Mouse (Mus musculus) MEL (cell line): ENCODE measurements around the gene Hccs. TPM values are rescaled to one million over a fixed set of nuclear protein-coding genes. Genes with fewer than 3 reads are reported as not detected.

Experiments used
- DNase-seq: peaks from one replicate; pipeline ENCODE4 v3.0.0; 2011; ENCODE audit warnings: low read depth, low spot score
- H3K27ac ChIP-seq: 2 replicates; pipeline ENCODE4 v1.5.1; 2012; ENCODE audit warnings: low read depth, mild to moderate bottlenecking, control low read depth, low read length, moderate library complexity; ENCODE audit not compliant: control insufficient read depth
- H3K27me3 ChIP-seq, 2 experiments: fragments of 150-350 bp in 1 of 2; sonication (generic) in 1 of 2; 2 replicates each; pipeline ENCODE4 v1.6.1; 2012; ENCODE audit warnings: low read length in 2 of 2, mild to moderate bottlenecking in 2 of 2, improper control_type of control experiment in 1 of 2, moderate library complexity in 1 of 2; ENCODE audit not compliant: insufficient read depth in 2 of 2, control insufficient read depth in 1 of 2
- H3K36me3 ChIP-seq, 2 experiments: 2 replicates each; pipeline ENCODE4 v1.6.1; 2012 to 2014; ENCODE audit warnings: low read length in 2 of 2, improper control_type of control experiment in 1 of 2, inconsistent platforms in 1 of 2, mild to moderate bottlenecking in 1 of 2; ENCODE audit not compliant: insufficient read depth in 2 of 2, control insufficient read depth in 1 of 2
- H3K4me1 ChIP-seq, 2 experiments: fragments of 150-350 bp in 1 of 2; sonication (generic) in 1 of 2; 2 replicates each; pipeline ENCODE4 v1.6.1; 2012; ENCODE audit warnings: low read length in 2 of 2, improper control_type of control experiment in 1 of 2, mild to moderate bottlenecking in 1 of 2; ENCODE audit not compliant: insufficient read depth in 2 of 2, control insufficient read depth in 1 of 2
- H3K4me3 ChIP-seq, 2 experiments: fragments of 150-350 bp in 1 of 2; sonication (generic) in 1 of 2; 2 replicates each; pipeline ENCODE4 v1.5.1; 2012; ENCODE audit warnings: low read depth in 2 of 2, low read length in 2 of 2, mild to moderate bottlenecking in 2 of 2, moderate library complexity in 2 of 2, control low read depth in 1 of 2, improper control_type of control experiment in 1 of 2; ENCODE audit not compliant: control insufficient read depth in 1 of 2, insufficient read depth in 1 of 2
- H3K79me2 ChIP-seq: 2 replicates; pipeline ENCODE4 v1.6.1; 2012; ENCODE audit warnings: mild to moderate bottlenecking, low read length, moderate library complexity; ENCODE audit not compliant: control insufficient read depth, poor library complexity, insufficient read depth
- H3K9ac ChIP-seq: 2 replicates; pipeline ENCODE4 v1.6.1; 2012; ENCODE audit warnings: low read depth, mild to moderate bottlenecking, control low read depth, low read length, moderate library complexity; ENCODE audit not compliant: control insufficient read depth, poor library complexity, severe bottlenecking
- H3K9me3 ChIP-seq: fragments of 150-350 bp; sonication (generic); replicated peaks from 2 replicates; pipeline ENCODE4 v1.6.1; 2012; ENCODE audit warnings: mild to moderate bottlenecking, low read length, improper control_type of control experiment, moderate library complexity; ENCODE audit not compliant: insufficient read depth
- BHLHE40 ChIP-seq: IDR thresholded peaks from 2 replicates; pipeline ENCODE4 v1.6.1; 2012; ENCODE audit warnings: low read depth, mild to moderate bottlenecking, inconsistent platforms, low read length, improper control_type of control experiment, borderline replicate concordance
- CHD1 ChIP-seq: IDR thresholded peaks from 2 replicates; pipeline ENCODE4 v1.6.1; 2012; ENCODE audit warnings: low read depth, mild to moderate bottlenecking, inconsistent platforms, low read length, improper control_type of control experiment
- CHD2 ChIP-seq: IDR thresholded peaks from 2 replicates; pipeline ENCODE4 v1.6.1; 2011; ENCODE audit warnings: low read length, improper control_type of control experiment
- CTCF ChIP-seq, 3 experiments: IDR thresholded peaks in 2 of 3; conservative IDR thresholded peaks in 1 of 3; 2 replicates each; pipeline ENCODE4 v1.5.1; 2011 to 2012; ENCODE audit warnings: low read length in 3 of 3, low read depth in 2 of 3, mild to moderate bottlenecking in 2 of 3, improper control_type of control experiment in 1 of 3, inconsistent platforms in 1 of 3, mixed read lengths in 1 of 3, moderate library complexity in 1 of 3; ENCODE audit not compliant: control insufficient read depth in 1 of 3, insufficient read depth in 1 of 3, poor library complexity in 1 of 3, severe bottlenecking in 1 of 3
- E2F4 ChIP-seq: IDR thresholded peaks from 2 replicates; pipeline ENCODE4 v1.6.1; 2011; ENCODE audit warnings: low read depth, low read length, improper control_type of control experiment, borderline replicate concordance
- GABPA ChIP-seq: IDR thresholded peaks from 2 replicates; pipeline ENCODE4 v1.6.1; 2012; ENCODE audit warnings: low read depth, mild to moderate bottlenecking, inconsistent platforms, low read length, improper control_type of control experiment, moderate library complexity
- GATA1 ChIP-seq: IDR thresholded peaks from 2 replicates; pipeline ENCODE4 v1.6.1; 2011; ENCODE audit warnings: low read depth, low read length, improper control_type of control experiment
- HCFC1 ChIP-seq: IDR thresholded peaks from 2 replicates; pipeline ENCODE4 v1.6.1; 2012; ENCODE audit warnings: low read depth, mild to moderate bottlenecking, inconsistent platforms, low read length, improper control_type of control experiment, moderate library complexity
- JUND ChIP-seq: IDR thresholded peaks from 2 replicates; pipeline ENCODE4 v1.6.1; 2011; ENCODE audit warnings: low read depth, mild to moderate bottlenecking, improper control_type of control experiment, low read length
- KAT2A ChIP-seq: conservative IDR thresholded peaks from 2 replicates; pipeline ENCODE4 v1.6.1; 2012; ENCODE audit warnings: low read depth, low read length, improper control_type of control experiment, inconsistent platforms
- MAFK ChIP-seq: IDR thresholded peaks from 2 replicates; pipeline ENCODE4 v1.6.1; 2011; ENCODE audit warnings: low read depth, mild to moderate bottlenecking, low read length, improper control_type of control experiment, borderline replicate concordance
- MAX ChIP-seq: IDR thresholded peaks from 2 replicates; pipeline ENCODE4 v1.6.1; 2011; ENCODE audit warnings: low read length, improper control_type of control experiment
- MAZ ChIP-seq: IDR thresholded peaks from 2 replicates; pipeline ENCODE4 v1.6.1; 2012; ENCODE audit warnings: low read depth, mild to moderate bottlenecking, inconsistent platforms, low read length, improper control_type of control experiment
- MEF2A ChIP-seq: IDR thresholded peaks from 2 replicates; pipeline ENCODE4 v1.6.1; 2014; ENCODE audit warnings: low read depth, mild to moderate bottlenecking, inconsistent platforms, low read length, improper control_type of control experiment; ENCODE audit not compliant: poor library complexity, insufficient replicate concordance, severe bottlenecking; ENCODE audit errors: extremely low read depth
- MXI1 ChIP-seq: IDR thresholded peaks from 2 replicates; pipeline ENCODE4 v1.6.1; 2011; ENCODE audit warnings: mild to moderate bottlenecking, low read depth, low read length, improper control_type of control experiment
- MYB ChIP-seq: IDR thresholded peaks from 2 replicates; pipeline ENCODE4 v1.6.1; 2011; ENCODE audit warnings: mild to moderate bottlenecking, low read depth, low read length, improper control_type of control experiment
- MYC ChIP-seq: IDR thresholded peaks from 2 replicates; pipeline ENCODE4 v1.6.1; 2011; ENCODE audit warnings: low read depth, mild to moderate bottlenecking, low read length, improper control_type of control experiment, moderate library complexity
- NELFE ChIP-seq: IDR thresholded peaks from 2 replicates; pipeline ENCODE4 v1.6.1; 2011; ENCODE audit warnings: low read depth, low read length, improper control_type of control experiment
- POLR2A ChIP-seq, 2 experiments: IDR thresholded peaks; 2 replicates each; pipeline ENCODE4 v1.6.1; 2011 to 2012; ENCODE audit warnings: low read length in 2 of 2, mild to moderate bottlenecking in 2 of 2, control low read depth in 1 of 2, improper control_type of control experiment in 1 of 2, low read depth in 1 of 2, moderate library complexity in 1 of 2; ENCODE audit not compliant: control insufficient read depth in 1 of 2, insufficient read depth in 1 of 2, poor library complexity in 1 of 2
- POLR2AphosphoS5 ChIP-seq: IDR thresholded peaks from 2 replicates; pipeline ENCODE4 v1.6.1; 2012; ENCODE audit warnings: low read depth, borderline replicate concordance, mild to moderate bottlenecking, inconsistent platforms, low read length, moderate library complexity, mixed read lengths
- RAD21 ChIP-seq: IDR thresholded peaks from 2 replicates; pipeline ENCODE4 v1.6.1; 2011; ENCODE audit warnings: mild to moderate bottlenecking, low read depth, low read length, improper control_type of control experiment
- SIN3A ChIP-seq: IDR thresholded peaks from 2 replicates; pipeline ENCODE4 v1.6.1; 2012; ENCODE audit warnings: low read length, improper control_type of control experiment, inconsistent platforms
- SMC3 ChIP-seq: IDR thresholded peaks from 2 replicates; pipeline ENCODE4 v1.6.1; 2011; ENCODE audit warnings: low read depth, low read length, improper control_type of control experiment
- TBP ChIP-seq: IDR thresholded peaks from 2 replicates; pipeline ENCODE4 v1.8.0; 2011; ENCODE audit warnings: low read depth, low read length, improper control_type of control experiment
- TCF12 ChIP-seq: IDR thresholded peaks from 2 replicates; pipeline ENCODE4 v1.6.1; 2014; ENCODE audit warnings: low read depth, mild to moderate bottlenecking, inconsistent platforms, low read length, improper control_type of control experiment, moderate library complexity
- UBTF ChIP-seq: IDR thresholded peaks from 2 replicates; pipeline ENCODE4 v1.6.1; 2012; ENCODE audit warnings: low read depth, mild to moderate bottlenecking, inconsistent platforms, low read length, improper control_type of control experiment, moderate library complexity, borderline replicate concordance; ENCODE audit not compliant: insufficient read depth
- USF1 ChIP-seq: IDR thresholded peaks from 2 replicates; pipeline ENCODE4 v1.6.1; 2014; ENCODE audit warnings: low read depth, mild to moderate bottlenecking, inconsistent platforms, low read length, improper control_type of control experiment, moderate library complexity
- USF2 ChIP-seq, 2 experiments: IDR thresholded peaks; 2 replicates each; pipeline ENCODE4 v1.6.1; 2011 to 2012; ENCODE audit warnings: improper control_type of control experiment in 2 of 2, low read length in 2 of 2, borderline replicate concordance in 1 of 2, inconsistent platforms in 1 of 2, low read depth in 1 of 2, mild to moderate bottlenecking in 1 of 2; ENCODE audit not compliant: insufficient read depth in 1 of 2
- ZC3H11A ChIP-seq: IDR thresholded peaks from 2 replicates; pipeline ENCODE4 v1.6.1; 2012; ENCODE audit warnings: low read depth, mild to moderate bottlenecking, inconsistent platforms, low read length, improper control_type of control experiment
- ZKSCAN1 ChIP-seq: IDR thresholded peaks from 2 replicates; pipeline ENCODE4 v1.6.1; 2012; ENCODE audit warnings: low read depth, mild to moderate bottlenecking, inconsistent platforms, low read length, improper control_type of control experiment, moderate library complexity
- ZMIZ1 ChIP-seq: IDR thresholded peaks from 2 replicates; pipeline ENCODE4 v1.6.1; 2012; ENCODE audit warnings: low read depth, mild to moderate bottlenecking, inconsistent platforms, low read length, improper control_type of control experiment, moderate library complexity
- ZNF384 ChIP-seq: IDR thresholded peaks from 2 replicates; pipeline ENCODE4 v1.6.1; 2012; ENCODE audit warnings: low read depth, mild to moderate bottlenecking, inconsistent platforms, low read length, improper control_type of control experiment
- polyA plus RNA-seq, 2 experiments: library from polyadenylated mRNA; stranded (reverse) in 1 of 2; unstranded in 1 of 2; fragments of >175 nt in 1 of 2; fragments of >200 nt in 1 of 2; gene quantifications; 2 replicates each; pipeline versions ENCODE4 v1.2.1 to v1.2.4; 2012; ENCODE audit warnings: low replicate concordance in 2 of 2, low read depth in 1 of 2; ENCODE audit not compliant: insufficient read length in 2 of 2, insufficient read depth in 1 of 2, missing spikeins in 1 of 2
- total RNA-seq: library from RNA; depleted of rRNA; stranded (reverse); fragments of 300-350 nt; gene quantifications from 2 replicates; pipeline ENCODE4 v1.2.3, GENCODE M21; 2012

Gene Hccs
- total and polyA plus RNA-seq, 3 experiments, result 67.0 to 70.5 TPM; not detected in 1

GRCm38 (mm10) chrX:169299579-169299978, 20.6 kb downstream of the Hccs start:
- Histone ChIP-seq H3K27me3 (no peaks in the 10 kb centered on the region), H3K4me3 (no peak overlapping the region), H3K4me1 (peaks cover 0 to 2% of the 10 kb centered on the region in 2 experiments; a peak in 2 of 4 replicates), H3K79me2 (no peaks in the 10 kb centered on the region), H3K27ac (no peak overlapping the region), H3K9me3 (no peaks in the 10 kb centered on the region), H3K9ac (no peak overlapping the region), H3K36me3 (peaks cover 0 to 3% of the 10 kb centered on the region in 2 experiments; a peak in 3 of 4 replicates)
- DNase-seq, result peak; percentile 71
- TF ChIP-seq NELFE (no peak), KAT2A (no peak), MEF2A (no peak), MAZ (no peak), POLR2AphosphoS5 (no peak), TBP (no peak), GABPA (no peak), SMC3 (peak; percentile 99), RAD21 (peak; percentile 98), ZC3H11A (peak; percentile 99), MYC (peak; percentile 58; the same call in 1 of the 2 replicates), E2F4 (no peak), SIN3A (peak; percentile 59), CTCF (IDR thresholded peaks at IDR 0.05 in 2 of 3, conservative IDR thresholded peaks at IDR 0.05 in 1 of 3; ENCODE audit: control insufficient read depth in 1 of 3, insufficient read depth in 1 of 3, low read depth in 2 of 3, low read length in 3 of 3, poor library complexity in 1 of 3, severe bottlenecking in 1 of 3) (peak; percentile 35 to 94 (median 52)), UBTF (no peak), USF2 (IDR thresholded peaks at IDR 0.05; ENCODE audit: borderline replicate concordance in 1 of 2, insufficient read depth in 1 of 2, low read depth in 1 of 2, low read length in 2 of 2) (no peak), ZNF384 (no peak), MXI1 (no peak), POLR2A (IDR thresholded peaks at IDR 0.05; ENCODE audit: control insufficient read depth in 1 of 2, insufficient read depth in 1 of 2, low read depth in 1 of 2, low read length in 2 of 2, poor library complexity in 1 of 2) (no peak), TCF12 (no peak)

- Histone ChIP-seq H3K27ac (no peak overlapping the region), H3K4me1 (peaks cover 0 to 2% of the 10 kb centered on the region in 2 experiments; a peak in 1 of 4 replicates), H3K36me3 (peaks cover 0 to 3% of the 10 kb centered on the region in 2 experiments; a peak in 1 of 4 replicates), H3K79me2 (no peaks in the 10 kb centered on the region), H3K9me3 (no peaks in the 10 kb centered on the region), H3K4me3 (no peak overlapping the region), H3K9ac (no peak overlapping the region), H3K27me3 (no peaks in the 10 kb centered on the region)
- DNase-seq, result no peak
- no peak for TF ChIP-seq GATA1
- TF ChIP-seq RAD21, result no peak
- TF ChIP-seq CHD2, result no peak
- no peak for TF ChIP-seq MAZ
- no peak for TF ChIP-seq KAT2A
- no peak for TF ChIP-seq MYB
- no peak for TF ChIP-seq ZMIZ1
- TF ChIP-seq SIN3A, result no peak
- no peak for TF ChIP-seq MAX
- no peak for TF ChIP-seq CHD1
- TF ChIP-seq ZNF384, result no peak
- TF ChIP-seq USF1, result no peak
- no peak for TF ChIP-seq JUND
- no peak for TF ChIP-seq HCFC1
- TF ChIP-seq BHLHE40, result no peak
- no peak for TF ChIP-seq MAFK
- no peak for TF ChIP-seq ZKSCAN1
- TF ChIP-seq POLR2AphosphoS5, result no peak
Measured at GRCm38 (mm10) chrX:169263433-169264172, 56.6 kb downstream of the Hccs start.
